In genomic region chr2:35588368-35588767, GRCm38 (mm10) we compare ENCODE assay signal across 9 mouse cellular contexts. TPM values are rescaled to one million over a fixed set of nuclear protein-coding genes. Genes with fewer than 3 reads are reported as not detected.
DNase-seq lines count a peak whose midpoint lies in the region; ATAC-seq and TF ChIP-seq lines count a peak whose summit lies in the region.
"Had no signal": no experiment of that assay in that cellular context is flagged by ENCODE, and none has a peak within 500 bp of the region (broad histone marks: within the 10 kb centered on the region; RNA-seq: fewer than 3 reads in every experiment).

No protein-coding gene starts in this region.

- ATAC-seq in intestine, embryonic 14.5 days (replicated peaks; ENCODE audit: low FRiP score, low TSS enrichment, low read depth), result 0 out of 2 replicates have a peak, but pooled peaks have one; percentile 25
- ATAC-seq in intestine, postnatal 0 days, result no peak
- ATAC-seq in cerebellum, adult (ENCODE audit: insufficient number of reproducible peaks, low FRiP score, low TSS enrichment), result no peak

- H3K27me3 ChIP-seq in intestine, embryonic 14.5 days (replicated peaks; ENCODE audit: control insufficient read depth, insufficient read depth, low read length), result no peaks in the 10 kb centered on the region
- H3K27me3 ChIP-seq in intestine, postnatal 0 days (replicated peaks; ENCODE audit: control insufficient read depth, insufficient read depth, low read length), result no peaks in the 10 kb centered on the region

- no peaks in the 10 kb centered on the region for H3K36me3 ChIP-seq in intestine, embryonic 14.5 days (ENCODE audit: control insufficient read depth, insufficient read depth, low read length)
- H3K36me3 ChIP-seq in intestine, postnatal 0 days (ENCODE audit: control insufficient read depth, insufficient read depth), result no peaks in the 10 kb centered on the region; the same call in 1 of the 2 replicates

- no peak overlapping the region for H3K4me3 ChIP-seq in intestine, embryonic 14.5 days (ENCODE audit: low read depth, low read length)
- no peak overlapping the region for H3K4me3 ChIP-seq in intestine, postnatal 0 days (ENCODE audit: low read depth, low read length)
- H3K4me3 ChIP-seq in brown adipose tissue, adult 24 weeks (ENCODE audit: insufficient read depth, low read depth, low read length), result peak overlapping the region; percentile 7; the same call in 1 of the 2 replicates

- TF ChIP-seq CTCF in intestine, postnatal 0 days (IDR thresholded peaks at IDR 0.05; ENCODE audit: low read depth), result no peak

- H3K9ac ChIP-seq in intestine, embryonic 14.5 days (ENCODE audit: low read length), result no peak overlapping the region
- H3K9ac ChIP-seq in intestine, postnatal 0 days (ENCODE audit: low read depth, low read length), result no peak overlapping the region

- H3K4me1 ChIP-seq in intestine, embryonic 14.5 days (replicated peaks; ENCODE audit: control insufficient read depth, insufficient read depth, low read length), result peaks cover 20% of the 10 kb centered on the region
- no peaks in the 10 kb centered on the region for H3K4me1 ChIP-seq in intestine, postnatal 0 days (replicated peaks; ENCODE audit: control insufficient read depth, insufficient read depth, low read length)
- peaks cover 61% of the 10 kb centered on the region for H3K4me1 ChIP-seq in brown adipose tissue, adult 24 weeks (ENCODE audit: control insufficient read depth, insufficient read depth, insufficient read length, low read length)

- WGBS in intestine, embryonic 14.5 days, result 28% methylated on average over 9 of the region's 9 CpGs
- 53% methylated on average over 9 of the region's 9 CpGs for WGBS in intestine, postnatal 0 days

- no peak overlapping the region for H3K27ac ChIP-seq in intestine, embryonic 14.5 days (ENCODE audit: low read depth)
- H3K27ac ChIP-seq in intestine, postnatal 0 days (ENCODE audit: low read depth, low read length), result no peak overlapping the region
- H3K27ac ChIP-seq in brown adipose tissue, adult 24 weeks (replicated peaks; ENCODE audit: low read depth, low read length), result peak overlapping the region; percentile 91
- H3K27ac ChIP-seq: kidney, postnatal 0 days had no signal

- intact Hi-C loops in heart, postnatal 14 days (cut with DNase I), result no loop called here

- H3K4me2 ChIP-seq in intestine, embryonic 14.5 days (ENCODE audit: low read length), result no peak overlapping the region
- H3K4me2 ChIP-seq in intestine, postnatal 0 days (replicated peaks; ENCODE audit: low read depth), result no peak overlapping the region

- no peaks in the 10 kb centered on the region for H3K9me3 ChIP-seq in intestine, embryonic 14.5 days (ENCODE audit: control insufficient read depth, low read length)
- H3K9me3 ChIP-seq in intestine, postnatal 0 days (ENCODE audit: control insufficient read depth), result no peaks in the 10 kb centered on the region

- no peak for DNase-seq in intestine, embryonic 14.5 days (ENCODE audit: low spot score)
- DNase-seq in heart, postnatal 14 days, result peak; percentile 55 to 61
- peak; percentile 76 for DNase-seq in lung, postnatal 36 days
- DNase-seq in cerebellum, adult 11 months, result no peak
- no peak for DNase-seq in testis, postnatal 10 days (ENCODE audit: low spot score)

RNA-seq across cellular contexts. Expression of gene Dab2ip, which starts 30.3 kb away (rescaled TPM):
- 43.3 and 47.8 TPM in 2 replicates for polyA plus RNA-seq in intestine, embryonic 14.5 days (2014; fragmentation: Nextera tagmentation; extraction: Ambion mirVana)
- 41.3 and 48.5 TPM in 2 replicates for polyA plus RNA-seq in intestine, postnatal 0 days (2015; fragmentation: Nextera tagmentation; extraction: Ambion mirVana)
- polyA plus RNA-seq in brown adipose tissue, adult 24 weeks (2012; ENCODE audit: insufficient read depth, insufficient read length, missing spikeins), result 14.3 and 19.1 TPM in 2 replicates
- 10 to 100 TPM; 51.1 to 55.8 TPM for total RNA-seq in heart, postnatal 14 days (2021)

Comparison
In these comparisons a context has a peak if more than half of its experiments do, and no peak if none do; other contexts are left out.
1. DNase-seq: peak in heart, postnatal 14 days (2 of 2) and lung, postnatal 36 days (single experiment); none in intestine, embryonic 14.5 days (single experiment), cerebellum, adult 11 months (single experiment) and testis, postnatal 10 days (single experiment).